Mouse (Mus musculus) c-Kit-positive CD71-positive TER-119-positive erythroid progenitor cells, embryonic 14.5 days (primary cell): ENCODE data around the gene Fkbp2.
"Not testable (repeated sequence)": the region's sequence is repeated elsewhere in the genome, so short reads cannot be mapped to it uniquely, and the experiment has no call there.

Source experiments
- DNase-seq: peaks from one replicate; pipeline ENCODE4 v3.0.0-alpha.2; 2013; ENCODE audit warnings: low spot score

Gene Fkbp2

GRCm38 (mm10) chr19:6991166-6991565 lies 10.9 kb upstream of the Fkbp2 start:
- DNase-seq = not testable (repeated sequence)

- DNase-seq = no peak
Observed at GRCm38 (mm10) chr19:6990712-6991111, 10.4 kb upstream of the Fkbp2 start.

DNA sequence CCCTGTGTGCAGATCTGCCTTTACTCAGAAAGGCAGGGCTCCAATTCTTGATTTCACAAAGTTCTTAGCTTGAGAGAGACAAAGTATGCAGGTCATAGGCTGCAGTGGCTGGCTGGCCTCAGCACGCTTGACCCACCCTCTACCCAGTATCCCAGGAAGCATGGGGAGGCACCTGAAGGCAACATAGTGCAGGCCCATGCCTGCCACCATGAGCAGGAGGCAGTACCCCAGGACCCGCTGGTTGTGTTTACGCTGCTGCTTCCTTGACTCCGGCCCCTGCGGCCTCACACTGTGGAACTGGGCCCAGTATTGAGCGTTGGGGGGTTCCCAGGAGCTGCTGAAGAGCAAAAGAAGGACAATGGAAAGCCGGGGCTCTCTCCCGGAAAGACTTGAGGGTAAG lies 8.9 kb upstream of the Fkbp2 start:
- no peak for DNase-seq

GRCm38 (mm10) chr19:6987904-6988285 lies 7.6 kb upstream of the Fkbp2 start:
- DNase-seq = no peak

- DNase-seq = no peak
Observed at GRCm38 (mm10) chr19:6987061-6987903, 7.0 kb upstream of the Fkbp2 start, which contains the start of gene Vegfb. Vegfb (minus strand) TSS chr19:6987651.

DNA sequence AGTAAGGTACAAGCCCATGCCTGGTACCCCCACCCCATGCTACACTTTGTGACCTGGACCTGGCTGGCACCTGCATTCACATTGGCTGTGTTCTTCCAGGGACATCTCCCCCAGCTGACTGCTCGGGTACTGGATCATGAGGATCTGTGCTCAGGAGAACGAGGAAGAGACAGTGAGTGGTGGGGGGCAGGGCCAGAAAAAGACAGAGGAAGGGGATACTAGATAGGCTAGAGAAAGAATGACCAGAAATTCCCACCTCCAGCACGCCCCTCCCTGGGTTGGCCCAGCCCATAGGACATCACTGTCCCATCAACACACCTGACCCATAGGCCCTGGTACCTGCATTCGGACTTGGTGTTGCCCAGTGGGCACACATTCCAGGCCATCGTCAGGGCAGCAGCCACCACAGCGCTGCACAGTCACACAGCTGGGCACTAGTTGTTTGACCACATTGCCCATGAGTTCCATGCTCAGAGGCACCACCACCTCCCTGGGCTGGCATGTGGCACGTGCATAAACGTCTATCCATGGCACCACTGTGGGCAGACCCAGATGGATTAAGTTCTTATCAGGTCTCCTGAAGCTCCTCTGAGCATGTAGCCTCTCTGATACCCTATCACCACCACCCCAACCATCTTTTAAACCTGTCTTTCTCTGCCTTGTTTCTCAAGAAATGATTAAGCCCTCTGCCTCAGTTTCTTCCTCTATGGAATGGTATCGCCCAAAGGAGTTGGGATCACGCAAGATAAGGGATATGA lies 5.8 kb upstream of the Fkbp2 start:
- DNase-seq = no peak

DNA sequence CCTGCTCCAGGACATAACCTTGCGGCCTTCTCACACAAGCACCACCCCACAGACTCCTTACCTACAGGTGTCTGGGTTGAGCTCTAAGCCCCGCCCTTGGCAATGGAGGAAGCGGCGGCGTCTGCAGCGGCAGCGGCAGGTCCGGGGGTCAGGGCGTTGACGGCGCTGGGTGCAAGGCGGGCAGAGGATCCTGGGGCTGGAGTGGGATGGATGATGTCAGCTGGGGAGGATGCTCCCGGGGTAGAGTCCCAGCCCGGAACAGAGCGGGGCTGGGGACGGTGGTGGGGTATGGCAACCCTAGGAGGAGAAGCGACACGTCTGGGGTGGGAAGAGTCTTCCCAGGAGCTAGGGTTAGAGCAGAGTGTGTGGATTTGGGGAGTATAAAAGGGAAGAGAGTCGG lies 5.0 kb upstream of the Fkbp2 start:
- no peak for DNase-seq

- DNase-seq = no peak
Observed at GRCm38 (mm10) chr19:6983621-6984020, 3.3 kb upstream of the Fkbp2 start.

DNA sequence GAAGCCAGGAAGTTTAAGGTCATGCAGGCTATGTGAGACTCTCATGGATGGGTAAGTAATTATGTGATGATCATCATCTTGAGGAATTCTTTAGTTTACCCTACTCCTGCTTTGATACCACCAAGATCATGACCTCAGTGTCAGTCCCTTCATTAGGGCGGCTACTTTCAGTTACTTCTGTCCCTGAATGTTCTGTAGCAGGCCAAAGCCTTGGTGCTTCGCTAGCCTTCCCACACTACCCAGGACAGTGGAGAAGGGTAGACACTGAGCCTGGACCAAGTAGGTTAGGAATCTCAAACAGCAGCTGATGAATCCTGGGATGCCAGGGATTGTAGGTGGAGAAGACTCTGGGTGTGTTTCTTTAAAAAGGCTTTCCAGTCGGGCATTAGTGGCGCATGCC lies 1.2 kb upstream of the Fkbp2 start:
- no peak for DNase-seq

DNA sequence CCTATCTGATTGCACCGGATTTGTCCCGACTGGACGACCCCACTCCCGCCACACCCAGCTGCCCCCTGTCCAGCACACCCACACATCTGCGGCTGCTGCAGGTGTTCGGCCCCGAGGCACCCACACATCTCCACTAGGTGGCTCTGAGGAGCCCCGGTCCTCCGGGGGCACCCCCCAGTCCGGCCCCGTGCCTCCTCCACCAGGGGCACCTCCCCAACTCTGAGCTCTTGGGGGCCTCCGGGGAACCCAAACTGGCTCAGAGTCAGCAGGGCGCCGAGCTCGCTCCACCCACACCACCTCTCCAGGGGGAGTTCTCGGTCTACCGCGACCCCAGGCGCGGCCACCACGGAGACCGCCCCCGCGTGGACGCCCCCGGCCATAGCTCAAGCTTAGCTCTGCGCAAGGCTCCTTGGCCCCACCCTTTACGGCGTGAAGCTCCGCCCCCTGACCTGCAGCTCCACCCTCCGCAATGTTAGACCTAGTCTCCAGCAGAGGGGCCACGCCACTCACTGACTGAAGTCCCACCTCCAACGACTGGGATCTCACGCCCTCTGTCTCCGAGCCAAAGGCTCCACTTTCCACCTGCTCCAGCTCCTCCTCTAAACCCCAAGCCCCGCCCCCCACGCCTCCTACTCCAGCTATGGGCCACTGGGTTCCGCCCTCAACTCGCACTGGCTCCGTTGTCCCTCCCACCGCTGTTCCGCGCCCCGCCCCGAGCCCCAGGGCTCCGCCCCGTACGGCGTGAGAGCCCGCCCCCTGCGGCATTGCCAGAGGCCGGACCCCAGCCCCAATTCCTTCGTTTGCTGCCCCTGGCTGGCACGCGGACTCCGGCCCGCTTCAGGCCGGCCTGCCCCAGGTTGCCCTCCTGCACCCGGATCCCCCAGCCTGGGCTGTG lies 568 bp downstream of the Fkbp2 start:
- DNase-seq = peak; percentile 99

GRCm38 (mm10) chr19:6979001-6979479 lies 1.3 kb downstream of the Fkbp2 start:
- peak; percentile 64 for DNase-seq

DNA sequence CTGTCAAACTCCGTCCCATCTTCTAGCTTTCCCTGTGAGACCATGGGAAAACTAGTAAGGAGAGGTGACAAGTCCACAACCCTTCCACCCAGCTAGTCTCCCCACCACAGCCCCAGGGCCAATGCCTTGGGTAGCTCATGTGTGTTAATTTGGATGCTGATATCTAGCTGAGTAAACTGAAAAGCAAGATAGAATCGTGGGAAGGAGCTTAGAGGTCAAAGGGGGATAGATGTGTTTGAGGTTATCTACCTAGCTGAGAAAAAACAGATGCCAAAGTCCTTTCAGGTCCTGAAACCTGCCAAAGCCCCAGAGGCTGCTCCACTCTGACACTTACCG lies 1.7 kb downstream of the Fkbp2 start:
- no peak for DNase-seq

DNA sequence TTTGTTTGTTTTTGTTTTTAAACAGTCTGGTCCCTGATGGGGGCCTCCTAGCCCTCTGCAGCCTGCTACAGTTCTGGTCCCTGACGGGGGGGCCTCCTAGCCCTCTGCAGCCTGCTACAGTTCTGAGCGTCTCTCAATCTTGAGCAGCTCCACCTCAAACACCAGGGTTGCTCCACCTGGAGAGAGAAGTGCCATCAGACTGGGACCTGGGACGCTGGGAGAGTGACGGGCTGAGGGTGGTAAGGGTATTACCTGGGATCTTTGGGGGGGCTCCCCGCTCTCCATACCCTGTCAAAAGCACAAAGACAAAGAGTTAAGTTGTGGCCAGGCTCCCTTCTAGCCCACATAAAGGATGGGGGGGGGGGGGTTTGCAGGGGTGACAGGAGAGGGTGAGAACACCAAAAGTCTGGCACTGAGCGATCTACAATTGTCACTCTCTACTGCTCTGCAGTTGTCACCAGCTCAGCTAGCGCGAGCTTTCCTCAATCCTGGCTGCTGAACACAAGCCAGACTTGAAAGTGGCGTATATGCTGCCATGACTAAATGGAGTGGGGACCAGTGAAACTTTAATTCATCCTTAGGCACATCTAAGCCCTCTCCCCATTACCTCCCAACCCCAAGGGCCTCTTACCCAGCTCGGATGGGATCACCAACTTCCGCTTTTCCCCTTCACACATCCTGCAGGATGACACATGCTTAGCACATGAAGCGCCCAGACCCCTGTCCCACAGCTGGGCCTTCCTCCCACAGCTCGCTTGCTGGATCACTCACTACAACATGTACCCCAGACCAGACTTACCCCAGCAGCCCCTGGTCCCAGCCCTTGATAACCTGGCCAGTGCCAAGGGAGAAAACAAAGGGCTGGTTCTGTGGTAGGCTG lies 2.3 kb downstream of the Fkbp2 start:
- DNase-seq = no peak

DNA sequence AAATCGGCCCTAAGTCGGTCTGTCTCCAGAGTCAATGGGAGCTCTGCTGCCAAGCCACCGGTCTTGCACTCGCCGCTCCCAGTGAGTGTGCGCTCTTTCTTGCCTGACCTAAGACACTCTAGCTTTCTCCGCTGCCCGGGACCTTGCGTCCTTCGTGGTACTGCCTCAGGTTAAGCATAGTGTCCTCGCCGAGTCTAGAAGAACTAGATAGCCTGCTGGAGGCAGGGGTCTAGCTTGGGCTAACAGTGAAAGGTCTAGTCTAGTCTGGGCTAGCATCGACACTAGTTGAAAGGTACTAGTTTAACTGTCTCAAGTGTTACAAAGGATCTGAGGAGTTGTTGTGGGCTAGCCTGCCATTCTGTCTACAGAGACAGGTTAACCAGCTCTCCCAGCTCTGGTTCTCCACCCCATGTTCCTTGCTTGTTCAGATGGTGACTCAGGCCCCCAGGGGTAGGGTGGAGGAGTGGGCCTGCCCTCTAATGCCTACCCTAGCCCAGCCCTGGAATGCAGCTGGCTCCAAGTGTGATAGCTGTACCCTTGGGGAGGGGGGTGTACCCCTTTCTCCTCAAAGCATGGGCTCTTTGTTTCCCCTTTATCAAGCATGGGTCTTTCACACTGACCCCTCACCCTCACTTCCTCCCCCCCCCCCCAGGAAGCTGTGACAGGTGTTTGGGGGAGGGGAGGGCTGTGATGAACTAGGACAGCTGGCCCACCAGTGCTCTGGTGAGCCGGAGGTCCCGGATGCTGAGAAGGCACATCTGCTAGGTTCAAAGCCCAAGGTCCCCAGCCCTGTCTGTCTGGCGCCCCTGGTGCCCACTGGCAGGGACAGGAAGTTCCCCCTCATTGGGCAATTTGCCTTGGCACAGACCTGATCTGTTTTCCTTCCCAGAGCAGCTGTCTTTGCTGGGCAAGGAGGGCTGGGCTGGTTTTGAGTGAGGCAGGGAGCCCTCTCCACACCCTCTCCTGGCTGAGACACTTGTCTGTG lies 4.5 kb downstream of the Fkbp2 start, which contains the start of gene Plcb3:
Gene Plcb3 (minus strand): TSS at position 934 of the 985 bp plus-strand sequence.
- no peak for DNase-seq

DNA sequence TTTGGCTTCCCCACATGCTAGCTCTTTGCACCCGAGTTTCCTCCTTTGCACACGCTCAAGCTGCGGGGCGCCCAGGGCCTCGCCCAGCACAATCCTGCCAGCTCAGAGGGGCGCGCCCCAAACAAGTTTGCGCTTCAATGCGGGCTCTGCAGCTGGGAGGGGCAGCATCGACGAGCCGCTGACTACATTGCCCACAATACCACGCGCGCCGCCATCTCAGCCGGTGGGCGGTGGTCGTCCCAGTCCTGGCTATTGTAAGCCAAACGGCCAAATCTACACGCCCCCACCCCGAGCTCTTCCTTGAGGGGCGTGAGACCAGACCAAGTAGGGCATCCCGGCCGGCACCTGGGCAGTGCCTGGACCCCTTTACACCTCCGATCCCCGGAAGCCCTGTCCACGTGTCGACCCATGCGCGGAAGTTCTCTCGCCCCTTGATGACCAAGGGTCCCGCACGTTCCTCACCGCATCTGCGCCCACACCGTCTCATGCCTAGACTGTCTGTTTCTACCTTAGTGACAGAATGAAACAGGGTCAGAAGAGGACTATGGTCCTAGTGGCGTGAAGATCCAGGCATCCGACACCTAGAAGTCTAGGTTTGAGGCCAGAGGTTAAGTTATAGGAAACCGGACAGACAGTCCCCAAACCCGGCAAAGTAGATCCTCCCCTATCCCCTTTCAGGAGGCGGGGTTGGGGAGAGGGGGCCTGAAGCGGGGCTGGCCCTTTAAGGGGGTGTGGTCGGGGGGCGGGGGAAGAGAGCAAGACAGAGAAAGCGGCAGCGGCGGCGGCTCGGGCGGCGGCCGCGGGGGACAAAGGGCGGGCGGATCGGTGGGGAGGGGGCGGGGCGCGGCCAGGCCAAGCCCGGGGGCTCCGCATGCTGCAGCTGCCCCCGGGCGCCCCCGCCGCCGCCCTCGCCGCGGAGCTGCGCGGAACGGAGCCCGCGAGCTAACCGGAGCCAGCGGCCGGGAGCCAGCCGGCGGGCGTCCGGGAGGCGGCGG lies 5.8 kb downstream of the Fkbp2 start, which contains the start of gene Ppp1r14b:
Gene Ppp1r14b (plus strand): TSS at position 758 of the 995 bp plus-strand sequence.
- DNase-seq = peak; percentile 82

DNA sequence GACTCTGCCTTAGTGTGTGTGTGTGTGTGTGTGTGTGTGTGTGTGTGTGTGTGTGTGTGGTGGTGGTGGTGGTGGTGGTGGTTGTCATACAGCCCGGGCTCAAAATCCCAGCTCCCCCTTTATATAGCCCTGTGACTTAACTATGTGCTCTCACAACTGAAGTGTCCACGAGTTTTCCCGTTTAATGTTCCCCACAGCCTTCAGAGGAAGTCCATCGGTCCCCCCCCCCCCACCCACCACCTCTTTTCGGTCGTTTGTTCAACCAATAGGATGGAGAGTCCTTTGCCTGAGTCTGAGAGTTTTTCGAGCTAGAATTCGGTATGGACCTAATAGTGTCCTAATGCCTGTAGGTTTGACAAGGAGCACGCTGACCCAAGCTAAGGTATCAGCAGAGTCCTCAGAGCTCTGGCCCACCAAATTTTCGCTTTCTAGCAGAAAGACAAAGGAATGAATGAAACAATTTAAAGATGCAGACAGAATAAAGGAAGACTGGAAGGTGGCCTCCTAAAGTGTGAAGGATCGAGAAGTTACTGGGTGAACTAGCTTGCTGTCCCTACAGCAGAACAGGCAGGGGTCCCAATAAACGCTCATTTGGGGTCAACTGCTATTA lies 6.6 kb downstream of the Fkbp2 start:
- no peak for DNase-seq

GRCm38 (mm10) chr19:6972247-6972917 lies 7.9 kb downstream of the Fkbp2 start:
- DNase-seq = no peak
